Mouse (Mus musculus): ENCODE measurements around the gene Serp2.

DNA sequence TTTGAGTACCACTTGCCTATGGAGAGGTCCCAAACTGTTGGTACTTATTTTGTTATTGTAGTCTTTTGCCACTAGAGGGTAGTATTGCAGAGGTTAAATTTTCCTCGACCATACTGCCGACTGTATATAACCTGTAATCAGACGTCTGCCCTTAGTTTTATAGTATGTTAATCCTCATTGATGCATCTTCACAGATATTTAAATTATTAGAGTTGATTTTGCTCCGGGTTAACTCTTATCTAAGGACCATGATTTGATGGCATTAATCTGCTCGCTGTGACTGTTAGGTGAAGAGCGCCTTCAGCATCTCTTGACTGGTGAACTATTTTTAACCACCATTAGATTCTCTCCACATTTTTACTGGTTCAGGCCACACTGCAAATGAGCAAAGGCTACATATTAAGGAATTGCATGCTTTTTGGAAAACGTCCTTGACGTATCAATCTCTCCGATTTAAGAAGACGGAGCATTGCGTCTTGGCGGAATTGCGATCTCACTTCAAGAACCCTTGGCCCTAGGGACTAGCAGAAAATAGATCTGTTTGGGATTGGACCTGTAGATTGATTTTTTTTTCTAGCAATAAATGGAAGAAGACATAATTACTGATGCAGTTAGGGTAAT, 53.3 kb downstream of the Serp2 start:
- peak; percentile 61 for TF ChIP-seq CTCF (IDR thresholded peaks at IDR 0.05; ENCODE audit: low read depth)
- no peak for TF ChIP-seq EP300 (IDR thresholded peaks at IDR 0.05; ENCODE audit: low read depth)

All from liver, embryonic 14.5 days (tissue).